Mouse (Mus musculus) kidney, embryonic 16.5 days (tissue): ENCODE data around the gene 1810010D01Rik. TPM values are rescaled to one million over a fixed set of nuclear protein-coding genes. Genes with fewer than 3 reads are reported as not detected.
A peak's percentile ranks its signal among the peaks of the same experiment; 100 is the strongest.

Experiments used
- ATAC-seq: fragments of 200-750 bp; cut with Nextera tagmentation; 2 replicates; pipeline ENCODE4 v1.8.0; 2017; ENCODE audit warnings: moderate TSS enrichment; ENCODE audit not compliant: low FRiP score, low TSS enrichment
- H3K27ac ChIP-seq: fragments of 300-500 bp; sonication (generic); 2 replicates; pipeline ENCODE4 v1.5.1; 2014; ENCODE audit warnings: low read length
- H3K27me3 ChIP-seq: fragments of 300-500 bp; sonication (generic); 2 replicates; pipeline ENCODE4 v1.6.1; 2014; ENCODE audit warnings: low read length, control low read depth, mixed read lengths; ENCODE audit not compliant: insufficient read depth
- H3K36me3 ChIP-seq: fragments of 300-500 bp; sonication (generic); 2 replicates; pipeline ENCODE4 v1.6.1; 2014; ENCODE audit warnings: low read length, control low read depth, mixed read lengths; ENCODE audit not compliant: insufficient read depth
- H3K4me1 ChIP-seq: fragments of 300-500 bp; sonication (generic); 2 replicates; pipeline ENCODE4 v1.6.1; 2014; ENCODE audit warnings: low read length, control low read depth, mixed read lengths; ENCODE audit not compliant: insufficient read depth
- H3K4me2 ChIP-seq: fragments of 300-500 bp; sonication (generic); replicated peaks from 2 replicates; pipeline ENCODE4 v1.6.1; 2014; ENCODE audit warnings: low read depth, low read length
- H3K4me3 ChIP-seq: fragments of 300-500 bp; sonication (generic); 2 replicates; pipeline ENCODE4 v1.5.1; 2014; ENCODE audit warnings: mild to moderate bottlenecking, low read length
- H3K9ac ChIP-seq: fragments of 300-500 bp; sonication (generic); replicated peaks from 2 replicates; pipeline ENCODE4 v1.6.1; 2014; ENCODE audit warnings: low read length
- H3K9me3 ChIP-seq: fragments of 300-500 bp; sonication (generic); 2 replicates; pipeline ENCODE4 v1.6.1; 2016; ENCODE audit warnings: low read length, control low read depth
- WGBS: fragments of 180-500 bp; shearing (Covaris S2); extraction: QIAGEN DNeasy Blood & Tissue Kit; methylation state at CpG from one replicate; pipeline ENCODE4 v1.1.7; 2014; 5-methylcytosine and 5-hydroxymethylcytosine counted together
- polyA plus RNA-seq: library from polyadenylated mRNA; unstranded; fragments of >200 nt; fragmentation: Nextera tagmentation; extraction: Ambion mirVana; gene quantifications from 2 replicates; pipeline ENCODE4 v1.2.1, GENCODE M21; 2015

Gene 1810010D01Rik
- polyA plus RNA-seq, 1 experiment from 2014 or later: 0.30 TPM

DNA sequence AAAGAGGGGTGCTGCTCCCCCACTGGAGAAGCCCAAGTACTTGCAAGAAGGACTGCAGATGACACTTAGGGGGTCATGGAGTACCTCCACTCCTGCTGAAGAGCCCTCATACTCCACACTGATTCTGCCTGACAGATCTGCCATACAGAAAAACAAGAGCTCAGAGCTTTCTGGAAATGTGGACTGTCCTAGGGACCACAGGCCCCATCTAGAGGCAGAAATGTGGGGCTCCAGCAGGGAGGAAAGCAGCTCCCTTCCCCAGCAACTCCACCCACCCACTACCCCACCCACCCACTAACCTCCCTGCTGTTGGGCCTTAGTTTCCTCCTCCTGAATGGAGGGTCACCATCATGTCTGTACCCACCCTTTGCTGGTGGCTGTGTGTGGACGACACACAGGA is 8.7 kb upstream of the 1810010D01Rik start:
- WGBS: 33% methylated on average over 1 of the region's 1 CpGs

GRCm38 (mm10) chr7:145215476-145215875 is 7.6 kb upstream of the 1810010D01Rik start:
- Histone ChIP-seq H3K4me2 (no peak overlapping the region), H3K9me3 (no peaks in the 10 kb centered on the region), H3K27ac (no peak overlapping the region), H3K27me3 (no peaks in the 10 kb centered on the region), H3K36me3 (no peaks in the 10 kb centered on the region), H3K9ac (no peak overlapping the region), H3K4me3 (no peak overlapping the region), H3K4me1 (peaks cover 18% of the 10 kb centered on the region)
- no peak for ATAC-seq
- 87% methylated on average over 4 of the region's 4 CpGs for WGBS

More for the DNA sequence above, 8.7 kb upstream of the 1810010D01Rik start:
- Histone ChIP-seq H3K4me1 (peaks cover 20% of the 10 kb centered on the region), H3K9ac (0 out of 2 replicates have a peak overlapping the region, but pooled peaks have one; percentile 40), H3K4me3 (no peak overlapping the region), H3K27ac (no peak overlapping the region), H3K4me2 (no peak overlapping the region), H3K27me3 (no peaks in the 10 kb centered on the region), H3K9me3 (no peaks in the 10 kb centered on the region), H3K36me3 (no peaks in the 10 kb centered on the region)
- peak; percentile 39; the same call in 1 of the 2 replicates for ATAC-seq

GRCm38 (mm10) chr7:145211680-145212659 is 4.1 kb upstream of the 1810010D01Rik start:
- Histone ChIP-seq H3K9ac (peak overlapping the region; percentile 46), H3K36me3 (no peaks in the 10 kb centered on the region), H3K4me2 (no peak overlapping the region), H3K4me3 (no peak overlapping the region), H3K27ac (peak overlapping the region; percentile 80), H3K4me1 (peaks cover 21% of the 10 kb centered on the region), H3K27me3 (no peaks in the 10 kb centered on the region), H3K9me3 (no peaks in the 10 kb centered on the region)
- peak; percentile 73 for ATAC-seq
- 14% methylated on average over 14 of the region's 14 CpGs for WGBS

DNA sequence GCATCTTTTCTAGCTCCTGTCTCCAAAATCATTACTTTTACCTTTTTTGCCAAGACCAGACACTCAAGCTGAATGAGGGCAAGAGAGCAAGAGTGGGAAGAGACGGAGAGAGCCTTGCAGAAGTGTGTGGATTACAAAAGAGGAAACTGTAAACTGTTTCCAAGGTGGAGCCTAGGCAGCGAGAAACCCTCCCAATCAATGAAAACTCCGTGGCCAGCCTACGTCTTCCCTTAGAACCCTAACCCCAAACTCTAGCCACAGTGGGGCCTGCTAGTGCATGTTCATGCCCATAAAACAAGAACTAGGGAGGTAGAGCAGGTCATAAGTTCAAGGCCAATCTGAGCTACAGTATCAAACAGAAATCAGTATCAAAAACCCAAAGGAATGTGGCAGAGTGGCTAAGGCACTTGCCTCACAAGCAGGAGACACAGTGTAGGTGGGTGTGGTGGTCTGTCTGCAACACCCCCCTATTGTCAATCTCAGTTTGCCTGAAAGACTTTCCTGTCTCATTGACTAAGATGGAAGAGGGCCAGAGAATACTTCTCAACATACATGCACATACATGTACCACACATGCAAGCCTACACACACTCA is 2.7 kb upstream of the 1810010D01Rik start:
- no peak overlapping the region for H3K9ac ChIP-seq
- H3K4me2 ChIP-seq: no peak overlapping the region
- WGBS: 66% methylated on average over 4 of the region's 4 CpGs
- no peak overlapping the region for H3K4me3 ChIP-seq
- no peaks in the 10 kb centered on the region for H3K36me3 ChIP-seq
- H3K27ac ChIP-seq: no peak overlapping the region
- no peak for ATAC-seq
- H3K4me1 ChIP-seq: peaks cover 30% of the 10 kb centered on the region
- H3K27me3 ChIP-seq: no peaks in the 10 kb centered on the region
- H3K9me3 ChIP-seq: no peaks in the 10 kb centered on the region

- no peaks in the 10 kb centered on the region for H3K27me3 ChIP-seq
- H3K4me3 ChIP-seq: no peak overlapping the region
- peak overlapping the region; percentile 83 for H3K9ac ChIP-seq
- no peaks in the 10 kb centered on the region for H3K9me3 ChIP-seq
- peaks cover 21% of the 10 kb centered on the region for H3K4me1 ChIP-seq
- 0 out of 2 replicates have a peak, but pooled peaks have one; percentile 0 for ATAC-seq
- 0 out of 2 replicates have a peak overlapping the region, but pooled peaks have one; percentile 54 for H3K4me2 ChIP-seq
- H3K36me3 ChIP-seq: no peaks in the 10 kb centered on the region
- H3K27ac ChIP-seq: peak overlapping the region; percentile 93
- 76% methylated on average over 6 of the region's 6 CpGs for WGBS
Observed at GRCm38 (mm10) chr7:145206801-145207200, 1.1 kb downstream of the 1810010D01Rik start.

- H3K4me3 ChIP-seq: peak overlapping the region; percentile 26
- H3K9ac ChIP-seq: peak overlapping the region; percentile 83
Observed at GRCm38 (mm10) chr7:145206056-145206610, 1.8 kb downstream of the 1810010D01Rik start.

GRCm38 (mm10) chr7:145205363-145205902 is 2.5 kb downstream of the 1810010D01Rik start:
- no peak overlapping the region for H3K4me2 ChIP-seq
- peak overlapping the region; percentile 83 for H3K9ac ChIP-seq
- ATAC-seq: peak; percentile 21; the same call in 1 of the 2 replicates

More at GRCm38 (mm10) chr7:145206056-145206610, 1.8 kb downstream of the 1810010D01Rik start:
- 1% methylated on average over 33 of the region's 34 CpGs for WGBS
- Histone ChIP-seq H3K27ac (peak overlapping the region; percentile 93), H3K36me3 (no peaks in the 10 kb centered on the region), H3K4me1 (peaks cover 17% of the 10 kb centered on the region), H3K4me2 (peak overlapping the region; percentile 54), H3K27me3 (no peaks in the 10 kb centered on the region), H3K9me3 (no peaks in the 10 kb centered on the region)
- peak; percentile 92 for ATAC-seq

GRCm38 (mm10) chr7:145199711-145200110 is 8.2 kb downstream of the 1810010D01Rik start:
- 56% methylated on average over 2 of the region's 2 CpGs for WGBS
- ATAC-seq: no peak

More at GRCm38 (mm10) chr7:145205363-145205902, 2.5 kb downstream of the 1810010D01Rik start:
- Histone ChIP-seq H3K36me3 (no peaks in the 10 kb centered on the region), H3K9me3 (no peaks in the 10 kb centered on the region), H3K4me3 (no peak overlapping the region), H3K27ac (peak overlapping the region; percentile 93), H3K27me3 (no peaks in the 10 kb centered on the region), H3K4me1 (peaks cover 17% of the 10 kb centered on the region)
- WGBS: 87% methylated on average over 4 of the region's 4 CpGs

DNA sequence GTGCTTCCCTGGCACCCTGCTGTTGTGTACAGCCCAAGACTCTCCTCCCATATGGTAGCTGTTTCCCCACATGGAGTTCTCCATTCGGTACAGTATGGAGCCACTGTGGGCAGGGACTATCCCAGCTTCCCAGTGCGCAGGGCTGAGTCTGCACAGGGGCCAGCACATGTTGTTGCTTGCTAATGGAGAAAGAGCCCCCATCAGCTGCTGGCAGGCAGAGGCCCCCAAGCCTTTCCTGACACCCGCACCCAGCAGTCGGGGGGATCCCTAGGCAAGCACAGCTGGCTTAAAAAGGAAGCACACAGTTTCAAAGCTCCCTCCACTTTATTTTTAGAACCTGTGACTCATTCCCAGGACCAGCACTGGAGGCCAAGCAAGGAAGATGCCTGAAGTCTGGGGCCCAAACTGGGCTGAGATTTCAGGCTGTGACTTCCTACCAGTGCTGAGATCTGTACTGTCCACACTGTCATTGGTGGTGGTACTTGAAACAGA is 9.7 kb downstream of the 1810010D01Rik start:
- Histone ChIP-seq H3K4me3 (no peak overlapping the region), H3K27ac (no peak overlapping the region), H3K4me2 (no peak overlapping the region), H3K27me3 (no peaks in the 10 kb centered on the region), H3K36me3 (no peaks in the 10 kb centered on the region), H3K4me1 (peaks cover 28% of the 10 kb centered on the region), H3K9me3 (no peaks in the 10 kb centered on the region), H3K9ac (0 out of 2 replicates have a peak overlapping the region, but pooled peaks have one; percentile 20)
- 61% methylated on average over 4 of the region's 4 CpGs for WGBS
- peak; percentile 47; the same call in 1 of the 2 replicates for ATAC-seq

More at GRCm38 (mm10) chr7:145199711-145200110, 8.2 kb downstream of the 1810010D01Rik start:
- H3K9me3 ChIP-seq: no peaks in the 10 kb centered on the region
- H3K4me1 ChIP-seq: peaks cover 17% of the 10 kb centered on the region
- no peak overlapping the region for H3K4me2 ChIP-seq
- H3K4me3 ChIP-seq: no peak overlapping the region
- H3K27ac ChIP-seq: no peak overlapping the region
- H3K27me3 ChIP-seq: no peaks in the 10 kb centered on the region
- no peaks in the 10 kb centered on the region for H3K36me3 ChIP-seq
- H3K9ac ChIP-seq: no peak overlapping the region
